8 mouse cellular contexts compared by ENCODE assay signal in genomic region chr11:114676896-114677530, GRCm38 (mm10). TPM values are rescaled to one million over a fixed set of nuclear protein-coding genes. Genes with fewer than 3 reads are reported as not detected.
A peak's percentile ranks its signal among the peaks of the same experiment; 100 is the strongest.
DNase-seq lines count a peak whose midpoint lies in the region; ATAC-seq and TF ChIP-seq lines count a peak whose summit lies in the region.

No protein-coding gene starts in this region.

- peaks cover 3% of the 10 kb centered on the region; the same call in 1 of the 2 replicates for H3K36me3 ChIP-seq in kidney, adult 2 months (ENCODE audit: control insufficient read depth, insufficient read depth, low read length)
- H3K36me3 ChIP-seq in embryonic facial prominence, embryonic 10.5 days (replicated peaks): peaks cover 26% of the 10 kb centered on the region
- peaks cover 25% of the 10 kb centered on the region for H3K36me3 ChIP-seq in hindbrain, embryonic 10.5 days
- peaks cover 9% of the 10 kb centered on the region for H3K36me3 ChIP-seq in macrophage (ENCODE audit: inconsistent target)

- H3K9me3 ChIP-seq in embryonic facial prominence, embryonic 10.5 days: no peaks in the 10 kb centered on the region
- H3K9me3 ChIP-seq in hindbrain, embryonic 10.5 days: no peaks in the 10 kb centered on the region

- H3K4me3 ChIP-seq in kidney, adult 2 months (ENCODE audit: insufficient read depth, low read depth, low read length): 0 out of 2 replicates have a peak overlapping the region, but pooled peaks have one; percentile 10
- peak overlapping the region; percentile 75 for H3K4me3 ChIP-seq in embryonic facial prominence, embryonic 10.5 days
- peak overlapping the region; percentile 72 for H3K4me3 ChIP-seq in hindbrain, embryonic 10.5 days
- peak overlapping the region; percentile 96 for H3K4me3 ChIP-seq in macrophage (ENCODE audit: inconsistent target)

- ATAC-seq in activated CD4-positive, CD25-positive, alpha-beta regulatory T cell, adult 4 months: no peak

- WGBS in kidney, adult 2 months: 47% methylated on average over 9 of the region's 9 CpGs
- 37% methylated on average over 9 of the region's 9 CpGs for WGBS in embryonic facial prominence, embryonic 10.5 days
- 32% methylated on average over 9 of the region's 9 CpGs for WGBS in hindbrain, embryonic 10.5 days
- 63% methylated on average over 6 of the region's 9 CpGs for whole genome bisulfite sequencing in macrophage (ENCODE audit: missing documents)

- peaks cover 19% of the 10 kb centered on the region; the same call in 1 of the 2 replicates for H3K4me1 ChIP-seq in kidney, adult 2 months (ENCODE audit: control insufficient read depth, insufficient read depth, low read length)
- peaks cover 63% of the 10 kb centered on the region for H3K4me1 ChIP-seq in embryonic facial prominence, embryonic 10.5 days
- peaks cover 57% of the 10 kb centered on the region for H3K4me1 ChIP-seq in hindbrain, embryonic 10.5 days (replicated peaks)

- H3K27ac ChIP-seq in kidney, adult 2 months (ENCODE audit: insufficient read depth, low read depth, low read length): peak overlapping the region; percentile 11; the same call in 1 of the 2 replicates
- H3K27ac ChIP-seq in embryonic facial prominence, embryonic 10.5 days (replicated peaks): peak overlapping the region; percentile 77
- peak overlapping the region; percentile 85 for H3K27ac ChIP-seq in hindbrain, embryonic 10.5 days
- peak overlapping the region; percentile 88 for H3K27ac ChIP-seq in macrophage

- TF ChIP-seq CTCF in kidney, adult 2 months (conservative IDR thresholded peaks at IDR 0.05; ENCODE audit: insufficient read depth, insufficient read length, low read depth, low read length): no peak

- no peak for TF ChIP-seq POLR2A in kidney, adult 2 months (IDR thresholded peaks at IDR 0.05; ENCODE audit: low read depth, low read length)

- H3K79me2 ChIP-seq in macrophage (ENCODE audit: inconsistent target): peaks cover 69% of the 10 kb centered on the region

- no peaks in the 10 kb centered on the region for H3K27me3 ChIP-seq in kidney, adult 2 months (replicated peaks; ENCODE audit: control insufficient read depth, insufficient read depth, low read length)
- H3K27me3 ChIP-seq in embryonic facial prominence, embryonic 10.5 days (replicated peaks; ENCODE audit: low read depth, poor library complexity, severe bottlenecking): peaks cover 17% of the 10 kb centered on the region
- peaks cover 21% of the 10 kb centered on the region for H3K27me3 ChIP-seq in hindbrain, embryonic 10.5 days (ENCODE audit: insufficient read depth, poor library complexity, severe bottlenecking)

- no peak for DNase-seq in kidney, adult 2 months
- DNase-seq in kidney, adult 9 months: no peak
- DNase-seq in embryonic facial prominence, embryonic 10.5 days (ENCODE audit: low spot score): no peak
- no peak for DNase-seq in hindbrain, embryonic 10.5 days (ENCODE audit: low spot score)
- DNase-seq in right cerebral cortex, adult 18-20 months: no peak
- DNase-seq in urinary bladder, postnatal 14 days (ENCODE audit: low spot score): no peak

RNA-seq across cellular contexts. Expression of gene Ttyh2, which starts 1.8 kb away (rescaled TPM):
- polyA plus RNA-seq in kidney, adult 2 months (2012; rRNA removed): 34.4 and 40.6 TPM in 2 replicates
- polyA plus RNA-seq in embryonic facial prominence, embryonic 10.5 days (2016; fragmentation: Nextera tagmentation; extraction: Ambion mirVana): 14.9 and 16.1 TPM in 2 replicates
- polyA plus RNA-seq in hindbrain, embryonic 10.5 days (2016; fragmentation: Nextera tagmentation; extraction: Ambion mirVana): 15.6 and 15.9 TPM in 2 replicates
- total RNA-seq in macrophage (2018; cell fraction: chromatin; rRNA removed): 100 to 1,000 TPM in 10 of 26 experiments, 10 to 100 TPM in 16; 49.5 to 273 (median 89.0) TPM
- total RNA-seq in macrophage (2018; cell fraction: cytosol; rRNA removed): 100 to 1,000 TPM; 138 to 232 (median 164) TPM
- 100 to 1,000 TPM in 25 of 26 experiments, 10 to 100 TPM in 1; 95.9 to 192 (median 148) TPM for total RNA-seq in macrophage (2018; cell fraction: nucleus; rRNA removed)
- 65.9 to 116 TPM (median 90.0 TPM) in 3 replicates for polyA plus RNA-seq in macrophage (2018)
- polyA plus RNA-seq in activated CD4-positive, CD25-positive, alpha-beta regulatory T cell, adult 4 months (2017; shearing (Covaris generic)): 1 to 10 TPM; 2.4 to 3.3 TPM

RNA-seq across cellular contexts. Expression of gene Rpl38, which starts 8.7 kb away (rescaled TPM):
- 432 and 738 TPM in 2 replicates for polyA plus RNA-seq in kidney, adult 2 months (2012; rRNA removed)
- polyA plus RNA-seq in embryonic facial prominence, embryonic 10.5 days (2016; fragmentation: Nextera tagmentation; extraction: Ambion mirVana): 1,047 and 1,098 TPM in 2 replicates
- 959 and 1,042 TPM in 2 replicates for polyA plus RNA-seq in hindbrain, embryonic 10.5 days (2016; fragmentation: Nextera tagmentation; extraction: Ambion mirVana)
- 100 to 1,000 TPM in 1 of 26 experiments, 10 to 100 TPM in 25; 12.6 to 225 (median 31.4) TPM for total RNA-seq in macrophage (2018; cell fraction: chromatin; rRNA removed)
- 1,000 to 10,000 TPM in 16 of 26 experiments, 100 to 1,000 TPM in 10; 776 to 2,930 (median 1,241) TPM for total RNA-seq in macrophage (2018; cell fraction: cytosol; rRNA removed)
- total RNA-seq in macrophage (2018; cell fraction: nucleus; rRNA removed): 100 to 1,000 TPM; 118 to 308 (median 184) TPM
- 892 to 1,637 TPM (median 1,558 TPM) in 3 replicates for polyA plus RNA-seq in macrophage (2018)
- 1,000 to 10,000 TPM; 1,043 to 1,380 TPM for polyA plus RNA-seq in activated CD4-positive, CD25-positive, alpha-beta regulatory T cell, adult 4 months (2017; shearing (Covaris generic))

RNA-seq across cellular contexts. Expression of gene Dnaic2, which starts 50.2 kb away (rescaled TPM):
- 0.47 and 0.72 TPM in 2 replicates for polyA plus RNA-seq in kidney, adult 2 months (2012; rRNA removed)
- 1.7 and 1.8 TPM in 2 replicates for polyA plus RNA-seq in embryonic facial prominence, embryonic 10.5 days (2016; fragmentation: Nextera tagmentation; extraction: Ambion mirVana)
- 4.0 and 6.3 TPM in 2 replicates for polyA plus RNA-seq in hindbrain, embryonic 10.5 days (2016; fragmentation: Nextera tagmentation; extraction: Ambion mirVana)
- 1 to 10 TPM in 12 of 26 experiments, under 1 TPM in 10, not detected in 4; 0.32 to 4.7 (median 1.1) TPM for total RNA-seq in macrophage (2018; cell fraction: chromatin; rRNA removed)
- under 1 TPM in 10 of 26 experiments, not detected in 16; 0.03 to 0.19 (median 0.07) TPM for total RNA-seq in macrophage (2018; cell fraction: cytosol; rRNA removed)
- 1 to 10 TPM in 1 of 26 experiments, under 1 TPM in 15, not detected in 10; 0.18 to 1.2 (median 0.48) TPM for total RNA-seq in macrophage (2018; cell fraction: nucleus; rRNA removed)
- 0.09 TPM in 1 of 3 replicates, not detected in the others for polyA plus RNA-seq in macrophage (2018)
- not detected for polyA plus RNA-seq in activated CD4-positive, CD25-positive, alpha-beta regulatory T cell, adult 4 months (2017; shearing (Covaris generic))

Comparison
In these comparisons a context has a peak if more than half of its experiments do, and no peak if none do; other contexts are left out.
1. H3K27ac ChIP-seq: peak in every context shown above with its lines; median percentile 88 in macrophage; 85 in hindbrain, embryonic 10.5 days; 77 in embryonic facial prominence, embryonic 10.5 days; 11 in kidney, adult 2 months.
2. H3K4me3 ChIP-seq: peak in every context shown above with its lines; median percentile 96 in macrophage; 75 in embryonic facial prominence, embryonic 10.5 days; 72 in hindbrain, embryonic 10.5 days; 10 in kidney, adult 2 months.